Mouse (Mus musculus): Measurements from ENCODE around the gene Snx13. TPM values are rescaled to one million over a fixed set of nuclear protein-coding genes. Genes with fewer than 3 reads are reported as not detected.

Gene Snx13
- 24.7 and 27.9 TPM in 2 replicates for polyA plus RNA-seq (2015; fragmentation: Nextera tagmentation; extraction: Ambion mirVana)

- H3K4me3 ChIP-seq: peak within 1 kb of the TSS; percentile 78
- WGBS: under 1% methylated on average over 50 of the region's 51 CpGs
- no peaks in the 10 kb centered on the region for H3K9me3 ChIP-seq
- H3K4me2 ChIP-seq: peak within 1 kb of the TSS; percentile 81
- H3K27me3 ChIP-seq: no peaks in the 10 kb centered on the region
- H3K4me1 ChIP-seq: peaks cover 8% of the 10 kb centered on the region
- H3K36me3 ChIP-seq: no peaks in the 10 kb centered on the region
- H3K9ac ChIP-seq: peak within 1 kb of the TSS; percentile 96
- ATAC-seq (ENCODE audit: insufficient number of reproducible peaks, insufficient read depth, low FRiP score, low TSS enrichment, low read depth): peak; percentile 96
- peak within 1 kb of the TSS; percentile 94 for H3K27ac ChIP-seq
Observed at GRCm38 (mm10) chr12:35046999-35047319, at the start of gene Snx13. Snx13 (plus strand) TSS chr12:35047186.

DNA sequence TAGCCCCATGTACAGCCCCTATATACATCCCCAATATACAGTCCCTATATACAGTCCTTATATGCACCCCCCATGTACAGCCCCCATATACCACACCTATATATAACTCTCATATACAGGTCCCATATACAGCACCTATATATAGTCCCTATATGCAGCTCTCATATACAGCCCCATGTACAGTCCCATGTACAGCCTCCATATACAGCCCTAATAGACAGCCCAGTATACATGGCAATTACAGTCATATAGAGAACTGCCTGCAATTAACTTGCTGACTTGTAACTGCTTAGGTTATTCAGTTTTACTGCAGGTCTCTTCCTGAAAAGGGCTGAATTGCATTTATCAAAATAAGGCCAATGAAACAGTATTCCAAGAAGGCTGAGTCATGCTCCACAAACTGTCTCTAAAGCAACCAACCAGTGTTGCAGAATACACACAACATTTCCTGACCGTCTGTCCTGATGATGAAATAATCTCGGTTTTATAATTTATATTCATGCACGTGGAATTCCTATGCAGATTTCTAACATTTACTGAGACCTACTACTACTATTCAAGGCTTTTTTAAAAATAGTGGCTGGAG, 49.3 kb upstream of the Snx13 start:
- Histone ChIP-seq H3K27me3 (no peaks in the 10 kb centered on the region), H3K4me1 (no peaks in the 10 kb centered on the region), H3K4me2 (no peak overlapping the region), H3K36me3 (no peaks in the 10 kb centered on the region), H3K4me3 (no peak overlapping the region), H3K27ac (no peak overlapping the region), H3K9me3 (no peaks in the 10 kb centered on the region), H3K9ac (no peak overlapping the region)
- no peak for ATAC-seq (ENCODE audit: insufficient number of reproducible peaks, insufficient read depth, low FRiP score, low TSS enrichment, low read depth)
- WGBS: 92% methylated on average over 3 of the region's 3 CpGs

DNA sequence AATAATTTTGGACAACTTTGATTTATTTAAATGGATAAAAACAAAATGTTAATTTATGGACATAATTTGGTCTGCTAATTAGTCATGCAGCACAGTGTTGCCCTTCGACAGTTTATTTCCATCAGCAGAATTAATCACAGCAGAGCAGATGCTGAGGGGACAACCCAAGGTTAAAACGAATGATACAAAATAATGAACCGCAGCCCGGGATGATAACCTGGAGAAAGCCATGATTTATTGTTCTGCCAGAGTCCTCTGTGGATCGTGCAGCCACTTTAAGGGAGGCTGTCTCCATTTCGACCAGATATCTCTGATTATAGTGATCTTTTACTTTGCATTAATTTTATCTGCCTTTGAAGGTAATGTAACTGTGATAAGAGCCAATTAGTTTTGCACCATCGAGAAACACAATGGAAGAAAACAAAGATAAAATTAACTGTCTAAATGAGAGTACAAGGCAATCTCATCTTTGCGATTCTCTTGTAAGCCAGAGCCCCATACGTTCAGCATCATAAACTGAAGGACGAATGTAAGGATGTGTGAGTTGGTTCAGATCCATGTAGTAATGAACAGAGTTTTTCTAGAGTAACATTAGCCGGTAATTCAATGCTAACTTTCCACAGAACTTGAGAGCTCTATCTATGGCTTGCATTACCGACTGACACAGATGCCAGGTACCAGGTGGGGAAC, 48.1 kb upstream of the Snx13 start:
- no peaks in the 10 kb centered on the region for H3K36me3 ChIP-seq
- no peaks in the 10 kb centered on the region for H3K27me3 ChIP-seq
- no peaks in the 10 kb centered on the region for H3K4me1 ChIP-seq
- H3K9ac ChIP-seq: no peak overlapping the region
- no peak for ATAC-seq (ENCODE audit: insufficient number of reproducible peaks, insufficient read depth, low FRiP score, low TSS enrichment, low read depth)
- no peak overlapping the region for H3K27ac ChIP-seq
- no peak overlapping the region for H3K4me3 ChIP-seq
- WGBS: 80% methylated on average over 12 of the region's 12 CpGs
- H3K4me2 ChIP-seq: no peak overlapping the region
- no peaks in the 10 kb centered on the region for H3K9me3 ChIP-seq

GRCm38 (mm10) chr12:35000323-35000722, 46.7 kb upstream of the Snx13 start:
- no peaks in the 10 kb centered on the region for H3K27me3 ChIP-seq
- H3K4me1 ChIP-seq: no peaks in the 10 kb centered on the region
- no peaks in the 10 kb centered on the region for H3K9me3 ChIP-seq
- H3K27ac ChIP-seq: no peak overlapping the region
- H3K4me2 ChIP-seq: no peak overlapping the region
- no peak for ATAC-seq (ENCODE audit: insufficient number of reproducible peaks, insufficient read depth, low FRiP score, low TSS enrichment, low read depth)
- H3K9ac ChIP-seq: no peak overlapping the region
- H3K36me3 ChIP-seq: no peaks in the 10 kb centered on the region
- no peak overlapping the region for H3K4me3 ChIP-seq
- 66% methylated on average over 4 of the region's 4 CpGs for WGBS

- H3K4me1 ChIP-seq: peaks cover 7% of the 10 kb centered on the region; the same call in 1 of the 2 replicates
- H3K9me3 ChIP-seq: no peaks in the 10 kb centered on the region
- no peaks in the 10 kb centered on the region for H3K36me3 ChIP-seq
- H3K9ac ChIP-seq: no peak overlapping the region
- no peak for ATAC-seq (ENCODE audit: insufficient number of reproducible peaks, insufficient read depth, low FRiP score, low TSS enrichment, low read depth)
- H3K4me2 ChIP-seq: no peak overlapping the region
- no peak overlapping the region for H3K27ac ChIP-seq
- H3K27me3 ChIP-seq: no peaks in the 10 kb centered on the region
- no peak overlapping the region for H3K4me3 ChIP-seq
Observed at GRCm38 (mm10) chr12:35005748-35006147, 41.2 kb upstream of the Snx13 start.

DNA sequence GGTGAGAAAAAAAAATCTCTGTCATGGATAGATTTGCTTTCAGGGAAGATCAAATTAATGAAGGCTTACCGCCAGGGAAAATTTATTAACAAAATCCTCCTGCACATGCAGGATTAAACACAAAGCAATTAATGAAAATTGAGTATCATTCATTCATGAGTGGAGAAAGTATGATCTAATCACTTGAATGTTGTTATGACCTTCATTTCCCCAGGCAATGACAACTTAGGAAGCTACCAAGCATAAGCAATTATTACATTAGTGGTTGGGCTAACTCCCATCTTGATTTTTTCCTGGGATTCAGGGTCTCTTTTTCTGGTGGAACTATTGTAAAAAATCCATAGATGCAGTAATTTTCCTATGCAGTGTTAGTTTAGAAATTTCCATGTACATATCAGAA, 39.1 kb upstream of the Snx13 start:
- Histone ChIP-seq H3K4me3 (no peak overlapping the region), H3K4me2 (no peak overlapping the region), H3K9ac (no peak overlapping the region), H3K27me3 (no peaks in the 10 kb centered on the region), H3K9me3 (no peaks in the 10 kb centered on the region), H3K27ac (no peak overlapping the region), H3K4me1 (peaks cover 12% of the 10 kb centered on the region; the same call in 1 of the 2 replicates), H3K36me3 (no peaks in the 10 kb centered on the region)
- no peak for ATAC-seq (ENCODE audit: insufficient number of reproducible peaks, insufficient read depth, low FRiP score, low TSS enrichment, low read depth)
- WGBS: 82% methylated on average over 1 of the region's 1 CpGs

GRCm38 (mm10) chr12:35008340-35009137, 38.4 kb upstream of the Snx13 start:
- Histone ChIP-seq H3K36me3 (no peaks in the 10 kb centered on the region), H3K4me1 (peaks cover 12% of the 10 kb centered on the region; the same call in 1 of the 2 replicates), H3K4me3 (no peak overlapping the region), H3K27me3 (no peaks in the 10 kb centered on the region), H3K27ac (no peak overlapping the region), H3K9ac (no peak overlapping the region), H3K9me3 (no peaks in the 10 kb centered on the region), H3K4me2 (no peak overlapping the region)
- no peak for ATAC-seq (ENCODE audit: insufficient number of reproducible peaks, insufficient read depth, low FRiP score, low TSS enrichment, low read depth)
- WGBS: 59% methylated on average over 11 of the region's 11 CpGs

- Histone ChIP-seq H3K36me3 (no peaks in the 10 kb centered on the region), H3K9ac (no peak overlapping the region), H3K27ac (no peak overlapping the region), H3K4me2 (no peak overlapping the region), H3K27me3 (no peaks in the 10 kb centered on the region), H3K4me3 (no peak overlapping the region), H3K4me1 (peaks cover 12% of the 10 kb centered on the region; the same call in 1 of the 2 replicates), H3K9me3 (no peaks in the 10 kb centered on the region)
- no peak for ATAC-seq (ENCODE audit: insufficient number of reproducible peaks, insufficient read depth, low FRiP score, low TSS enrichment, low read depth)
- 26% methylated on average over 1 of the region's 1 CpGs for WGBS
Observed at GRCm38 (mm10) chr12:35011462-35011861, 35.5 kb upstream of the Snx13 start.

DNA sequence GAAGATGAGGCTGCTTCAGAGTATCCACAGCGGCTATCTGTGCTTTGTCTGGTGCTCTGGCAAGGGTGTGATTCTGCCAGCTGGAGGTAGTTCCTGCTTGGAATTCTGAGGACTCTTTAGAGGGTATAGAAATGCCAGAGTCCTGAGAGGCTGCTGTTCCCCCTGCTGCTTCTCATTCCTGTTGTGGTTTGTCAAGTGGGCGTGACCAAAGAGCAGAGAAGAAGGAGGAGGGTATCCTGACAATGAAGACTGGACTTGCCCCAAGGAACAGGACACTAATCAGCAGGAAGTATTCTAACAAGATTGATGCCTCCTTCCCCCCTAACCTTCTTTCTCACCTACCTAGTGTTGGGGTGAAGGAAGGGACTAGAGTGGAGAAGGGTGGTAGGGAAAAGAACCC, 33.0 kb upstream of the Snx13 start:
- no peak for ATAC-seq (ENCODE audit: insufficient number of reproducible peaks, insufficient read depth, low FRiP score, low TSS enrichment, low read depth)
- H3K4me2 ChIP-seq: no peak overlapping the region
- WGBS: 46% methylated on average over 2 of the region's 2 CpGs

DNA sequence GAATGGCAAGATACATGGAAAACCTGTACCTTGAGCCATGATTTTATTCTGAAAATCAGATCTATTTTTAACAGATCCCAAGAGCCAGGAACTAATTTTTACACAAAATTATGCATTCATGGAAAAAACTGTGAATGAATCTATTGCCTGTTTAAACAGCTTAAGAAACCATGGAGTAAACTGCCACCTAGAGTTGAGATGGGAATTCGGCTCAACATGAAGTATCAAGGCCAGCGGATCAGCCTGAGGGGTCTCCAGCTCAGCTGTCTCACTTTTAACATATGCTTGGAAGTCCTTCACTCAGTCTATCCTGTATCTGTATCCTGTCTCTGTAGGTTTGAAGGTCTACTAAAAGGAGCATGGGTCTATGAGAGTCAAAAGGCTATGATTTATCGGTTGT, 30.9 kb upstream of the Snx13 start:
- Histone ChIP-seq H3K27ac (no peak overlapping the region), H3K4me3 (no peak overlapping the region), H3K27me3 (no peaks in the 10 kb centered on the region), H3K4me1 (0 out of 2 replicates have a peak, but pooled peaks cover 5% of the 10 kb centered on the region), H3K9me3 (no peaks in the 10 kb centered on the region), H3K9ac (no peak overlapping the region), H3K36me3 (no peaks in the 10 kb centered on the region), H3K4me2 (no peak overlapping the region)
- WGBS: 59% methylated on average over 3 of the region's 3 CpGs
- ATAC-seq (ENCODE audit: insufficient number of reproducible peaks, insufficient read depth, low FRiP score, low TSS enrichment, low read depth): no peak

More for the DNA sequence above, 33.0 kb upstream of the Snx13 start:
- no peak overlapping the region for H3K9ac ChIP-seq
- no peaks in the 10 kb centered on the region for H3K9me3 ChIP-seq
- H3K27me3 ChIP-seq: no peaks in the 10 kb centered on the region
- no peak overlapping the region for H3K27ac ChIP-seq
- 0 out of 2 replicates have a peak, but pooled peaks cover 5% of the 10 kb centered on the region for H3K4me1 ChIP-seq
- H3K4me3 ChIP-seq: no peak overlapping the region
- H3K36me3 ChIP-seq: no peaks in the 10 kb centered on the region

GRCm38 (mm10) chr12:35016481-35017250, 30.3 kb upstream of the Snx13 start:
- H3K36me3 ChIP-seq: no peaks in the 10 kb centered on the region
- no peak overlapping the region for H3K4me3 ChIP-seq
- no peak overlapping the region for H3K9ac ChIP-seq
- H3K4me2 ChIP-seq: no peak overlapping the region
- H3K27ac ChIP-seq: no peak overlapping the region
- 0 out of 2 replicates have a peak, but pooled peaks cover 2% of the 10 kb centered on the region for H3K4me1 ChIP-seq
- no peaks in the 10 kb centered on the region for H3K27me3 ChIP-seq
- no peak for ATAC-seq (ENCODE audit: insufficient number of reproducible peaks, insufficient read depth, low FRiP score, low TSS enrichment, low read depth)
- WGBS: 73% methylated on average over 9 of the region's 9 CpGs
- no peaks in the 10 kb centered on the region for H3K9me3 ChIP-seq

All from embryonic facial prominence, embryonic 13.5 days (tissue).